Mouse (Mus musculus) cerebral cortex, adult 2 months (tissue): ENCODE measurements around the gene Mertk.

Experiments used
- WGBS: fragments of 180-500 bp; shearing (Covaris S2); methylation state at CpG from one replicate; pipeline ENCODE4 v1.1.7; 2018; 5-methylcytosine and 5-hydroxymethylcytosine counted together

Gene Mertk

GRCm38 (mm10) chr2:128698693-128699181 lies at the start of gene Mertk:
TSS of gene Mertk (plus strand) at chr2:128698956.
- 1% methylated on average over 30 of the region's 30 CpGs for WGBS

- 50% methylated on average over 4 of the region's 4 CpGs for WGBS
Observed at GRCm38 (mm10) chr2:128680661-128681060, 18.1 kb upstream of the Mertk start.

GRCm38 (mm10) chr2:128686921-128687557 lies 11.7 kb upstream of the Mertk start, which contains the start of gene Anapc1:
TSS of gene Anapc1 (minus strand) at chr2:128687391.
- WGBS = under 1% methylated on average over 58 of the region's 58 CpGs

GRCm38 (mm10) chr2:128687558-128688120 lies 11.1 kb upstream of the Mertk start:
- 41% methylated on average over 10 of the region's 10 CpGs for WGBS

GRCm38 (mm10) chr2:128692336-128692735 lies 6.4 kb upstream of the Mertk start:
- 76% methylated on average over 14 of the region's 14 CpGs for WGBS

- 89% methylated on average over 10 of the region's 10 CpGs for WGBS
Observed at GRCm38 (mm10) chr2:128692771-128693170, 6.0 kb upstream of the Mertk start.

- WGBS = 68% methylated on average over 4 of the region's 4 CpGs
Observed at GRCm38 (mm10) chr2:128693236-128693635, 5.5 kb upstream of the Mertk start.

GRCm38 (mm10) chr2:128693828-128694227 lies 4.9 kb upstream of the Mertk start:
- 69% methylated on average over 3 of the region's 3 CpGs for WGBS

GRCm38 (mm10) chr2:128696426-128696825 lies 2.3 kb upstream of the Mertk start:
- WGBS = 87% methylated on average over 3 of the region's 3 CpGs

- 98% methylated on average over 1 of the region's 1 CpGs for WGBS
Observed at GRCm38 (mm10) chr2:128697047-128697446, 1.7 kb upstream of the Mertk start.

- 52% methylated on average over 5 of the region's 5 CpGs for WGBS
Observed at GRCm38 (mm10) chr2:128697566-128697965, 1.2 kb upstream of the Mertk start.

- WGBS = under 1% methylated on average over 14 of the region's 14 CpGs
Observed at GRCm38 (mm10) chr2:128698140-128698692, 540 bp upstream of the Mertk start.

GRCm38 (mm10) chr2:128699201-128699885 lies 587 bp downstream of the Mertk start:
- WGBS = 6% methylated on average over 24 of the region's 24 CpGs

GRCm38 (mm10) chr2:128704474-128704873 lies 5.7 kb downstream of the Mertk start:
- WGBS = 70% methylated on average over 3 of the region's 3 CpGs

GRCm38 (mm10) chr2:128709264-128709663 lies 10.5 kb downstream of the Mertk start:
- WGBS = 62% methylated on average over 6 of the region's 6 CpGs

- 73% methylated on average over 6 of the region's 6 CpGs for WGBS
Observed at GRCm38 (mm10) chr2:128710609-128711008, 11.9 kb downstream of the Mertk start.

GRCm38 (mm10) chr2:128712940-128713339 lies 14.2 kb downstream of the Mertk start:
- 63% methylated on average over 6 of the region's 6 CpGs for WGBS

- WGBS = 52% methylated on average over 5 of the region's 5 CpGs
Observed at GRCm38 (mm10) chr2:128713548-128714003, 14.8 kb downstream of the Mertk start.

- 85% methylated on average over 7 of the region's 7 CpGs for WGBS
Observed at GRCm38 (mm10) chr2:128714724-128715241, 16.0 kb downstream of the Mertk start.

GRCm38 (mm10) chr2:128715979-128716378 lies 17.2 kb downstream of the Mertk start:
- WGBS = 100% methylated on average over 1 of the region's 1 CpGs

GRCm38 (mm10) chr2:128719380-128719779 lies 20.6 kb downstream of the Mertk start:
- WGBS = 88% methylated on average over 2 of the region's 2 CpGs

- WGBS = 90% methylated on average over 5 of the region's 5 CpGs
Observed at GRCm38 (mm10) chr2:128722106-128722710, 23.5 kb downstream of the Mertk start.
